Mouse (Mus musculus) limb, embryonic 10.5 days (tissue): ENCODE results near the gene B3gnt5. TPM values are rescaled to one million over a fixed set of nuclear protein-coding genes. Genes with fewer than 3 reads are reported as not detected.
"Not testable (repeated sequence)": the region's sequence is repeated elsewhere in the genome, so short reads cannot be mapped to it uniquely, and the experiment has no call there.

Experiments
- DNase-seq: peaks from one replicate; pipeline ENCODE4 v3.0.0-alpha.2; 2017; ENCODE audit warnings: low spot score
- H3K27ac ChIP-seq: fragments of 300-500 bp; sonication (generic); 2 replicates; pipeline ENCODE4 v1.5.1; 2016; ENCODE audit warnings: mild to moderate bottlenecking
- H3K27me3 ChIP-seq: fragments of 300-500 bp; sonication (generic); 2 replicates; pipeline ENCODE4 v1.6.1; 2016; ENCODE audit warnings: low read depth, mild to moderate bottlenecking; ENCODE audit not compliant: poor library complexity, severe bottlenecking
- H3K36me3 ChIP-seq: fragments of 300-500 bp; sonication (generic); 2 replicates; pipeline ENCODE4 v1.6.1; 2016; ENCODE audit warnings: mild to moderate bottlenecking, moderate library complexity
- H3K4me1 ChIP-seq: fragments of 300-500 bp; sonication (generic); 2 replicates; pipeline ENCODE4 v1.6.1; 2016
- H3K4me3 ChIP-seq: fragments of 300-500 bp; sonication (generic); 2 replicates; pipeline ENCODE4 v1.5.1; 2016; ENCODE audit warnings: mild to moderate bottlenecking, moderate library complexity
- H3K9me3 ChIP-seq: fragments of 300-500 bp; sonication (generic); replicated peaks from 2 replicates; pipeline ENCODE4 v1.6.1; 2016; ENCODE audit warnings: mild to moderate bottlenecking
- WGBS: fragments of 180-500 bp; shearing (Covaris S2); methylation state at CpG from one replicate; pipeline ENCODE4 v1.1.7; 2016; 5-methylcytosine and 5-hydroxymethylcytosine counted together
- polyA plus RNA-seq: library from polyadenylated mRNA; unstranded; fragments of >200 nt; fragmentation: Nextera tagmentation; extraction: Ambion mirVana; gene quantifications from 2 replicates; pipeline ENCODE4 v1.2.1, GENCODE M21; 2016

The B3gnt5 gene
- 40.9 and 41.6 TPM in 2 replicates for polyA plus RNA-seq

GRCm38 (mm10) chr16:19760074-19760473, at the start of gene B3gnt5:
TSS of gene B3gnt5 (plus strand) at chr16:19760208.
- peaks cover 11% of the 10 kb centered on the region for H3K4me1 ChIP-seq
- DNase-seq: peak; percentile 91
- H3K36me3 ChIP-seq: peaks cover 12% of the 10 kb centered on the region
- no peaks in the 10 kb centered on the region for H3K9me3 ChIP-seq
- no peaks in the 10 kb centered on the region for H3K27me3 ChIP-seq
- H3K4me3 ChIP-seq: peak within 1 kb of the TSS; percentile 81
- peak within 1 kb of the TSS; percentile 99 for H3K27ac ChIP-seq
- WGBS: 0% methylated on average over 15 of the region's 15 CpGs

GRCm38 (mm10) chr16:19720959-19721358, 39.0 kb upstream of the B3gnt5 start:
- WGBS: 50% methylated on average over 2 of the region's 2 CpGs
- no peak for DNase-seq

DNA sequence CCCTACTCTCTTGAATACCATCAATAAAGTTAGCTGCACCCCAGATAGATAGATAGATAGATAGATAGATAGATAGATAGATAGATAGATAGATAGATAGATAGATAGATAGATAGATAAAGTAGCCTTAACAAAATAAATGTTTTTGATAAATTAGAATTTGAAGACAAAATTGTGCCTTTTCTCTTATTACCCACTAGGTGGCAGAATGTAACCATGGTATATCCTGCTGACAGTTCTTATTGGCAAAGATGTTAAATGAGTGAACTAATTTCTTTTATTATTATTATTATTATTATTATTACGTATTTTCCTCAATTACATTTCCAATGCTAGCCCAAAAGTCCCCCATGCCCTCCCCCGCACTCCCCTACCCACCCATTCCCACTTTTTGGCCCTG, 35.9 kb upstream of the B3gnt5 start:
- not testable (repeated sequence) for H3K9me3 ChIP-seq, H3K27me3 ChIP-seq, H3K4me1 ChIP-seq, H3K27ac ChIP-seq, H3K36me3 ChIP-seq, DNase-seq, H3K4me3 ChIP-seq
- WGBS: 21% methylated on average over 2 of the region's 2 CpGs

More at GRCm38 (mm10) chr16:19720959-19721358, 39.0 kb upstream of the B3gnt5 start:
- Histone ChIP-seq H3K4me3 (no peak overlapping the region), H3K36me3 (no peaks in the 10 kb centered on the region), H3K9me3 (no peaks in the 10 kb centered on the region), H3K27ac (no peak overlapping the region), H3K4me1 (no peaks in the 10 kb centered on the region), H3K27me3 (no peaks in the 10 kb centered on the region)

- H3K4me3 ChIP-seq: no peak overlapping the region
- no peaks in the 10 kb centered on the region for H3K4me1 ChIP-seq
- no peaks in the 10 kb centered on the region for H3K27me3 ChIP-seq
- H3K9me3 ChIP-seq: no peaks in the 10 kb centered on the region
- H3K36me3 ChIP-seq: no peaks in the 10 kb centered on the region
- WGBS: 93% methylated on average over 1 of the region's 1 CpGs
- DNase-seq: no peak
- no peak overlapping the region for H3K27ac ChIP-seq
These were observed 27.1 kb upstream of the B3gnt5 start for GRCm38 (mm10) chr16:19732896-19733295.

DNA sequence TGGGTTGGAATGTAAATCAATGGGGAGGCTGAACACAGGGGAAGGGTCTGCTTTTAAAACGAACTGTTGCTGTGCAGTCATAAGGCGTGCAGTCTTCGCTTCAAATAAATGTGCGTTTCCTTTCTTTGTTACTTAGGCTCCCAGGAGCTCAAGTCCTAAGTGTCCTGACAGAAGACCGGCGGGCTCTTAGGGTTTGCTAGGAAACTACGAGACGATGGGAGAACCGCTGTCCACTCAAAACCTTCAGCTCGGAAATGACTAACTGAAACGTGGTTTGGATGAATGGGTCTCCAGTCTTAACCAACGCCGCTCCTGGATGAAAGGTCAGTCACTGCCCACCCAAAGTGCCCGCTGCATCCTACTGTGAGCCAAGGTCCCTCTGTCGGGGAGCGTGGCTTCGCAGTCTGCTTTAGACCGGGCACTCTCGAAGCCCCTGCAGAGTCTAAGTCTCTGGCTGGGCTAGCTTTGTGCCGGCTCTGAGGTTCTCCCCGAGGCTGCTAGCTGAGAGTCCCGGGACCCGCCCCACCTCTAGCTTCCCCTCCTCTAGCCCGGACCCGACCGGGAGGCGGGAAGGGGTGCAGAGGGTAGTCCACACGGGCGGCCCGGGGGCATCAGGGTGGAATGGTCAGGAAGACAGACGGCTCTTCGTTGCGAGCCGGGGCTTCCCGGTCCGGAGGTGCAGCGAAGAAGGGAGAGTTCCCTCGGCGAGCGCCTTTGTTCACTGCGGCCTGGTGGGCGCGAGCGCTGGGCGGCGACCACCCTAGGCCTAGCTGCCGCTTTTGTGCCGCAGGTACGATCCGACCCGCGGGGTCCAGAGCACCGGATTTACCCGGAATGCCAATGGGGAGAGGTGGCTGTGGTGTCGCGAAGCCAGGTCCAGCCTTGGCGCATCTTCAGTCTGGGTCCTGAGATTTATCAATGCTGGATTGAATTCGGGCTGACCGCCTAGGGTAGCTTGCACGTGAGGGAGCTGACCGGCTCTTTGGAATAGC, 793 bp downstream of the B3gnt5 start:
- WGBS: under 1% methylated on average over 61 of the region's 61 CpGs
- peak overlapping the region; percentile 81 for H3K4me3 ChIP-seq
- peaks cover 20% of the 10 kb centered on the region for H3K36me3 ChIP-seq
- peak overlapping the region; percentile 99 for H3K27ac ChIP-seq
- H3K27me3 ChIP-seq: no peaks in the 10 kb centered on the region
- no peaks in the 10 kb centered on the region for H3K9me3 ChIP-seq
- peaks cover 11% of the 10 kb centered on the region for H3K4me1 ChIP-seq
- peak; percentile 80 for DNase-seq

- Histone ChIP-seq H3K9me3 (no peaks in the 10 kb centered on the region), H3K4me1 (peaks cover 11% of the 10 kb centered on the region), H3K4me3 (peak overlapping the region; percentile 81), H3K36me3 (peaks cover 29% of the 10 kb centered on the region), H3K27me3 (no peaks in the 10 kb centered on the region), H3K27ac (peak overlapping the region; percentile 99)
- DNase-seq: no peak
- 29% methylated on average over 1 of the region's 1 CpGs for WGBS
These were observed 1.7 kb downstream of the B3gnt5 start for GRCm38 (mm10) chr16:19761691-19762090.

GRCm38 (mm10) chr16:19766107-19766506, 6.1 kb downstream of the B3gnt5 start:
- H3K36me3 ChIP-seq: peaks cover 73% of the 10 kb centered on the region
- 94% methylated on average over 3 of the region's 3 CpGs for WGBS
- no peaks in the 10 kb centered on the region for H3K27me3 ChIP-seq

GRCm38 (mm10) chr16:19768046-19768445, 8.0 kb downstream of the B3gnt5 start:
- H3K9me3 ChIP-seq: no peaks in the 10 kb centered on the region
- DNase-seq: no peak
- H3K27ac ChIP-seq: no peak overlapping the region
- WGBS: 91% methylated on average over 5 of the region's 5 CpGs
- H3K27me3 ChIP-seq: no peaks in the 10 kb centered on the region
- peaks cover 90% of the 10 kb centered on the region for H3K36me3 ChIP-seq
- 0 out of 2 replicates have a peak, but pooled peaks cover 2% of the 10 kb centered on the region for H3K4me1 ChIP-seq
- no peak overlapping the region for H3K4me3 ChIP-seq

More at GRCm38 (mm10) chr16:19766107-19766506, 6.1 kb downstream of the B3gnt5 start:
- Histone ChIP-seq H3K4me1 (peaks cover 11% of the 10 kb centered on the region), H3K9me3 (no peaks in the 10 kb centered on the region), H3K27ac (no peak overlapping the region), H3K4me3 (no peak overlapping the region)
- no peak for DNase-seq

- Histone ChIP-seq H3K27me3 (no peaks in the 10 kb centered on the region), H3K36me3 (peaks cover 65% of the 10 kb centered on the region), H3K9me3 (no peaks in the 10 kb centered on the region), H3K27ac (no peak overlapping the region), H3K4me1 (no peaks in the 10 kb centered on the region), H3K4me3 (no peak overlapping the region)
- DNase-seq: no peak
These were observed 12.0 kb downstream of the B3gnt5 start for GRCm38 (mm10) chr16:19772013-19772412.

GRCm38 (mm10) chr16:19786386-19787090, 26.5 kb downstream of the B3gnt5 start:
- no peaks in the 10 kb centered on the region for H3K4me1 ChIP-seq
- H3K9me3 ChIP-seq: no peaks in the 10 kb centered on the region
- H3K27ac ChIP-seq: no peak overlapping the region
- no peaks in the 10 kb centered on the region for H3K36me3 ChIP-seq
- H3K4me3 ChIP-seq: no peak overlapping the region
- no peak for DNase-seq
- 72% methylated on average over 12 of the region's 12 CpGs for WGBS
- no peaks in the 10 kb centered on the region for H3K27me3 ChIP-seq

DNA sequence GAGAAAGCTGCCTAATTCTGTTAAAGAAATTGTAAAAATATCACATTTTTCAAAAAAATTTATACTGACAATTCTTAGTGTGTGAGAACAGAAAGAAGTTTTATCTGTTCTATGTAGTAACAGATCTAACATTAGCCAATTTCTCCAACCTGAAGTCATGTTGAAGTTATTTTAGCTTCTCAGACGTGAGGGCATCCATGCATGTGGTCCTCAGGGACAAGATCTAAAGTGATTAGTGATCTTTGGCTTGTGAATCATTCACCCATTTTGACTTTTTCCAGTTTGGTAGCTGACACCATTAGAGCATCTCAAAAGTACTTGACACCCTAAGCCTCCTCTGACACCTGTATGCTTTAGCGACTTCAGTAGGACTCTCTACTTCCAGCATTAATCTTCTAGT, 29.9 kb downstream of the B3gnt5 start:
- H3K9me3 ChIP-seq: no peaks in the 10 kb centered on the region
- WGBS: 86% methylated on average over 2 of the region's 2 CpGs
- DNase-seq: no peak
- no peak overlapping the region for H3K27ac ChIP-seq
- no peaks in the 10 kb centered on the region for H3K27me3 ChIP-seq
- H3K4me1 ChIP-seq: no peaks in the 10 kb centered on the region
- no peak overlapping the region for H3K4me3 ChIP-seq
- H3K36me3 ChIP-seq: no peaks in the 10 kb centered on the region

- H3K27me3 ChIP-seq: no peaks in the 10 kb centered on the region
- H3K4me3 ChIP-seq: no peak overlapping the region
- no peak for DNase-seq
- H3K4me1 ChIP-seq: no peaks in the 10 kb centered on the region
- H3K9me3 ChIP-seq: no peaks in the 10 kb centered on the region
- no peak overlapping the region for H3K27ac ChIP-seq
- WGBS: 85% methylated on average over 2 of the region's 2 CpGs
- H3K36me3 ChIP-seq: no peaks in the 10 kb centered on the region
These were observed 58.8 kb downstream of the B3gnt5 start for GRCm38 (mm10) chr16:19818801-19819200.
